Mouse (Mus musculus) heart, postnatal 4 days (tissue): Measurements from ENCODE around the gene Phlpp1. TPM values are rescaled to one million over a fixed set of nuclear protein-coding genes. Genes with fewer than 3 reads are reported as not detected.

Source experiments
- DNase-seq: peaks from one replicate; pipeline ENCODE4 v3.0.0; 2021
- total RNA-seq, 2 experiments: library from RNA; stranded (reverse); gene quantifications; 2 replicates each; pipeline ENCODE4 v1.2.3; 2021

Phlpp1 gene
- total RNA-seq, 2 experiments from 2014 or later, result 21.7 to 21.9 TPM

DNA sequence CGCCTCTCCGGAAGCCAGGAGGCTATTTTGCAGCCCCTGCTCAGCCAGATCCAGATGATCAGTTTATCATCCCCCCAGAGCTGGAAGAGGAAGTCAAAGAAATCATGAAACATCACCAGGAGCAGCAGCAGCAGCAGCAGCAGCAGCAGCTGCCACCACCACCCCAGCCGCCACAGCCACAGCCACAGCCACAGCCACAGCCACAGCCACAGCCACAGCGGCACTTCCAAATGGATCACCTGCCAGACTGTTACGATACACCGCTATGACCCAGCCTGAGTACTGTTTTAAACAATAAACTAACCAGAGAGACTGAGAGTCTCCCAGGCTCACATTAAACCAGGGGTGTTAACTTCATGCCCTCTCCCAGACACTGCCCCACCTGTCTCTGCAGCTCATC is 221.5 kb downstream of the Phlpp1 start:
- no peak for DNase-seq

DNA sequence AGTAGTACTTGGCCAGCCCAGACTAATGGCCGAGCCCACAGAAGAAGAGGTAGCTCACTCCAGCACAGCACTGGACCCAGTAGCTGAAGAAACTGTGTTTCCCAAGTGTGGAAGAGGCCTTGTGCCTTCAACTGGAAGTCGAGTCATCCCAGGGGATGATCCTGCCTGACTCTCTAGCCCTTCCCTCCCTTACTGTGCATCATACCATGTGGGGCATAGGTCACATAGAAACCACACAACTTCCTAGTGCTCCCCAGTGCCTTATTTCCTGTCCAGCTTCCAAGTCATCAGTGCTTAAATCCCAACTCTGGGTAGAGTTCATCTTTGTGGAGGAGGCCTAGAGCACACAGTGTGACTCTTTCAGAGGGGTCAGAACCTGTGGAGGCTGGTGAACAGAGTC is 223.1 kb downstream of the Phlpp1 start:
- DNase-seq, result no peak

DNA sequence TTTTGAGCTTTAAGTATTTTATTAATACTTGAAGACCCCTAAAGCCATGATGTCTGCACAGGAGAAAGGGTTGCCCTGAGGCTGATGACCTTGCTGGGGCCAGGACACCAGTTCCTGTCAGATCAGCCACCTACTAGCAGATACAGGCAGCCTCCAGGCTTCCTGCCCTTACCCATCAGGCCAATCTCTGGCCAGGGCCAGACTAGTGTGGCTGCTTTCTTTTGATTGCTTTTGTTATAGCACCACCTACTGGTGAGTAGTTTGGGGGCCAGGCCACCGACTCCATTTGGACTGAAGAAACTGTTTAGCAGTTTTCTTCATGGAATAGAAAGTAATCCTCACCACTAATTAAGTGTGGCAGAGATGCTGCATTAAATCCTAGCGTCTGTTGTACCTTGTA is 223.9 kb downstream of the Phlpp1 start:
- peak; percentile 78 for DNase-seq

DNA sequence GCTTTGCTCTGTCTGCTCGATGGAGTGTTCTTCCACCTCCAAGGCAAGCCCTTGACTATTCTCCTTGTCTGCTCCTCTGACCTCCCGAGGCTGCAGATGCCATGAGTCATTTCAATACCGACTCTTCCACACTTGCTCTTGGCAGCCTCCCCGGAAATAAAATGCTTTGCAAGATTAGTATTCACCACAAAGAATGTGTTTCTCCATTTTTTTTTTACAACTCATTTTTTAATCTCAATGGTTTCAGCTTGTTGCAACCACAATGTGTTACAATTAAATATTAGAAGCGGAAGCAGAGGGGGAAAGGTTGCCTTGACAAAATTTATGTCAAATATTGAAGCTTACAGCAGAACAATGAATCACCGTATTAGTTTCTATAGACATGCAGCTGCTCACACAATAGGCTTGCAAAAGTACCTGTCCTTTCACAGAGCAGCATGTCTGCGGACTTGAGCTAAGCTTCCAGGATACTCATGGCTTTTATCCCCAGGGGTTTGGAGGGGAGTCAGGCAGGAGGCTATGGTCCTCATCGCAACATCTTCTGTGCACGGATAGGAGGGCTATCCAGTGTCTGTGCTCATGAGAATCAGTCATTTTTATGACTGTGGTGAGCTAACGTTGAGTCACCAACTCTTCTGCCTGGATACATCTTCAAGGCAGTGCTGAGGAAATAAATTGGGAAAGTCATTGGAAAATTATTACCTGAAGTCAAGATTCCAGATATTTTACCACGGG is 229.5 kb downstream of the Phlpp1 start:
- peak; percentile 67 for DNase-seq

DNA sequence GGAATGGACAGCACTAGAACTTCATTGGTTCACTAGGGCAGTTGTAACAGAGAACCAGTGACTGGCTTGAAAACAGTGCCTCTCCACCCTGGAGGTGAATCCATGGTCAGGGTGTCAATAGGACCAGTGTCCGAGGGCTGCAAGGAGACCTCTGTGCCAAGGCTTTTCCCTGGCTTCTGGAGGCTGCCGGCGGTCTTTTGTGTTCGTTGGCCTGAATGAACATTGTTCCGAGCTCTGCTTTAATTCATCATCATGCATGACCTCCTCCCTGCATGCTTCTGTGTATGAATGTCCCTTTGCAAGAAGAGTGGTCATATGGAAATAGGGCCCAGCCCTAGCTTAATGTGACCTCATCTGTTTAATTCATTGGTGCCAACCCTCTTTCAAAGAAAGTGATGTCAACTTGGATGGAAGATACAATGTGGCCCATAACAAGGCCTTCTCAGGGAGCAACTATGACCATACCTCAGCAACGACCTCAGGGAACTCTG is 231.5 kb downstream of the Phlpp1 start:
- DNase-seq, result no peak

DNA sequence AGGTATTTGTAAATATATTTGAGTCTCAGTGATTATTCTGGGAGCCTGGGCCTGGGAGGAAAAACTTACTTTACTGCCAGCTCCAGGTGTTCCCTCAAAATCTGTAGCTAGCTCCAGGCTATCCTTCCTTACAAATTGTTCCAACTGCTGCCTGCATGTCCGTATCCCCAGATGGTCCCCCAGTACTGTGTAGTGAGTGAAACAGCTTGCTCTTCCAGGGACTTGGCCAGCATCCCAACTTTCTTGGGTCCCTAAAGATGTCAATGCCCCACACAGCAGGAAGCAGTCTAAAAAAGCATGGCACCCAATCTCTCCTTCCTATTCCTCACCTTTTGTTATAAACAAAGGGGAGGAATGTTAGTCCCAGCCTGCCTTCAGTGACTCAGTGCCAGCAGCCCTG is 235.3 kb downstream of the Phlpp1 start:
- no peak for DNase-seq

DNA sequence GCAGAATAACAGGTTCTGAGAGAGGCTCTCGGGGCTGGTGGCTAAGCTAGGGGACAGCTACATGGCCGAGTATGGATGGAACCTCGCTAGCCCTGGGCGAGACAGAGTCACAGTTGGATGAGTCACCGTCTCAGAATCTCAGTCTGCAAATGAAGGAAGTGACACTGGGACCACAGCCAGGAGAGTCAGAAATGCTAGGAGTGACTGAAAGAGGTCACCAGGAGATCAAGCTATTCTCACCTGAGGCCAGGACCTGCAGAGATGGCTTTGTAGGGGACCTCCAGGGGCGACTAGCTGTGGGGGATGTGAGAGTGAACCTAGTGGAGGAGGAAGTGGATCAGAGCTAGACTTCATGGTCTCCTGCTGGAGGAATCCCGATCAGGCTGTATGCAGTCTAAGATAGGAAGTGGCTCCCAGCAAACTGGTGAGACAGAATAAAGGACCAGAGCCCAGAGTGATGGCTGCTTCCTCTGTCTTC is 236.4 kb downstream of the Phlpp1 start:
- DNase-seq, result peak; percentile 64

DNA sequence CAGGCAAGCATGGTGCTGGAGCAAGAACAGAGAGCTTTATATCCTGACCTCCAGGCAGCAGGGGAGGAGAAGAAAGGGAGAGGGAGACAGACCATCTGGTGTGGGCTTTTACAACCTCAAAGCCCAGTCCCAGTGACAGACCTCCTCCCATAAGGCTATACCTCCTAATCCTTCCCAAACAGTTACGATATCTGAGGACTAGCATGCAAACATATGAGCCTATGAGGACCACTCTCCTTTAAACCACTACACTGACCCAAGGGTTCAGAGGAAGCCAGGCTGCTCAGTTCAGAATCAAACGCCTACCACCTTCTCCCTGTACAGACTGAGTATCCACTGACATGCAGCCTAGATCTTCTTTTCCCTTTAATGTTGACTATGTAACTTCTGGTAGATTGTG is 239.3 kb downstream of the Phlpp1 start:
- no peak for DNase-seq

DNA sequence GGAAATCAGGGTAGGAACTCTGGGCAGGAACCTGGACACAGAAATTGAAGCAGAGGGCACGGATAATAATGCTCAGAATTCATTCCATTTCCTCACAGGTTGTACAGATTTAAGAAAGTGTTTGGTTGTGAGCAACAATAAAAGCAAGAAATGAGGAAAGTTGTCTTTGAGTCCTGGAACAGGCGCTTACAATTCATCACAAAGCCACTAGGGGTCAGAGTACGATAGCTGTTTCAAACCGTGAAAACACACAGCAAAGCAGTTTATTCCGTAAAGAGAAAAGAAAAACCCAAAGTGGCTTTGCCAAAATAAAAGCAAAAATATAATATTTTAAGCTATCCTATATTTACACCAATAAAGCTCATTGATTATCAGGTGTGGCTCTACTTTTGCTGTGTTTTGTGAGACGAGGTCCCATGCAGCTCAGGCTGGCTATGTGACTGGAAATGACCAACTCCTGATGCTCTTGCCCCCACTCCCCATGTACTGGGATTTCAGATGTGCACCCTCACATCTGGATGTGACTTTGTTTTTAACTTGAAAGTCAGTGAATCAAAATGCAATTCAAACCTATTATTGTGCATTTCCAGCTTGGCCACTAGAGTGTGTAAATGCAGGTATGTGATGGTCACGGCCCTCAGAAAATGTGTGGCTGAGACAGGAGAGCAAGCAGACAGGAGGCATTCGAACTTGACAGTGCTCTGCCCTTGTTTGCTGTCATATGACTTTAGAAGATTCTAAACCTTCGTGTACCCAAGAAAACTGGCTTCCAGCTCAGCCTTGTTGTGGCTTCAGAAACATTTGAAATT is 253.8 kb downstream of the Phlpp1 start:
- DNase-seq, result peak; percentile 60

DNA sequence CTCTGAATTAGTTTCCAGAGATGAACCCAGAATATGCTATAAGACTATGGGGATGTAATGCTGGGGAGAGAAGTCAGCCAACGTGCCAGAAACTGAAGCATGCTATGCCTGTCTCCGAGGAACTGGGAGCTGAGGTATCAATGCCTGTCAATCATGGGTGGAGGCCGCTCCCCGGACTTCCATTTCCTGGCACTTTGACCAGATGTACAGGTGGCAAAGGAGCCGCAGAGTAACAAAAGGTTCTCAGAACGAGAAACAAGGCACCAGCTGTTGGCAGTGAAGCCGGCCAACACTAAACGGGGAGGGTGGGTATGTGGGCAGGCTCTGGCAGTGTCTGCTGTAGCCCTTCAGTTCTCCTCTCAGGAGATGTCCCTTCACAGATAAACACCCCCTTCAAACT is 256.6 kb downstream of the Phlpp1 start:
- no peak for DNase-seq

DNA sequence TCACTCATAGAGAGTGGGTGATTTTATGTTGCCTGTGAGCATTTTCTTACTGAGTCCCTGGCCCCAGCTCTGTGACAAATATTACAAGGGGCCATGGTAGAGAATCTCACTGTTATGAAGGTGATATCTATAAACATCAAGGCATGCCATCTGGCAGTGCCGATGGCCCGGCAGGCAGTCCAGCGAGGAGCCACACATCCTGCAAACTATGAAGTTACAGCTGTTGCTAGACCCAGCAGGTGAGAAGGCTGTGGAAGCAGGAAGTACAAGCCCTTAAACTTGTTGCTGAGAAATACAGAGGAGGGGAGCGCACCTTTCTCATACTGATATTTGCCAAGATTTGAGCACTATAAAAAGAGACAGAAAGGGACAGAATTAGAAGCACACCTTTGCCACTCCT is 257.0 kb downstream of the Phlpp1 start:
- DNase-seq, result no peak

DNA sequence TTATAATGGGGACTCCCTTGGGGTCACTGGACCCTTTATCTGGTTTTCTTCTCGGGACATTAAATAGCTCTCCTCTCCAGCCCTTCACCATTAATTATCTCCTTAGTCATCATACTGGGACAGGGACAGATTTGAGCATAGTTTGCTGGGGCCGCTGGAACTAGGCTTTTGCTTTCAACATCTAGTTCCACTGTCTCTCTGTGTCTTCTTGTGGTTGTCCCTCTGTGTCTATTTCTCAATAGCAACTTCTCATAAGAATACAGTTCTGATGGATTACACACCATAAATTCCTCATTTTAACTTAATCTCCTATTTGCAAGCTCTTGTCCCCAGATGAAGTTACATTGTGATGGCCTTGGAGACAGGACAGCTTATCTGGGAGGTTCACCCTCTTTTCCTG is 262.0 kb downstream of the Phlpp1 start:
- no peak for DNase-seq

Other genes with a start within 250 kb of the Phlpp1 start
- gene Zcchc2, start 181.3 kb upstream of the Phlpp1 start, total RNA-seq, result 1 to 10 TPM; 8.7 to 9.1 TPM